Mouse (Mus musculus) CH12.LX (cell line): ENCODE measurements around the gene Ndufa13.

ENCODE experiments used
- CTCF ChIP-seq, 2 experiments: IDR thresholded peaks in 1 of 2; conservative IDR thresholded peaks in 1 of 2; 2 replicates each; pipeline ENCODE4 v1.5.1; 2011 to 2012; ENCODE audit warnings: low read depth in 2 of 2, low read length in 2 of 2, improper control_type of control experiment in 1 of 2, inconsistent platforms in 1 of 2, mild to moderate bottlenecking in 1 of 2, moderate library complexity in 1 of 2
- MYC ChIP-seq: IDR thresholded peaks from 2 replicates; pipeline ENCODE4 v1.6.1; 2011; ENCODE audit warnings: low read depth, mild to moderate bottlenecking, improper control_type of control experiment, low read length
- POLR2A ChIP-seq: IDR thresholded peaks from 2 replicates; pipeline ENCODE4 v1.6.1; 2011; ENCODE audit warnings: low read depth, mild to moderate bottlenecking, improper control_type of control experiment, low read length

- TF ChIP-seq POLR2A, result peak; percentile 47; the same call in 1 of the 2 replicates
- TF ChIP-seq MYC, result peak; percentile 70
- TF ChIP-seq CTCF (conservative IDR thresholded peaks at IDR 0.05 in 1 of 2, IDR thresholded peaks at IDR 0.05 in 1 of 2; ENCODE audit: low read depth in 2 of 2, low read length in 2 of 2), result no peak
These were observed 17.7 kb upstream of the Ndufa13 start for GRCm38 (mm10) chr8:69919876-69920662.
